Mouse (Mus musculus) MEL (cell line): ENCODE data around the gene Dok4. TPM values are rescaled to one million over a fixed set of nuclear protein-coding genes. Genes with fewer than 3 reads are reported as not detected.
A peak's percentile ranks its signal among the peaks of the same experiment; 100 is the strongest.

Experiments used
- DNase-seq: peaks from one replicate; pipeline ENCODE4 v3.0.0; 2011; ENCODE audit warnings: low read depth, low spot score
- H3K27ac ChIP-seq: 2 replicates; pipeline ENCODE4 v1.5.1; 2012; ENCODE audit warnings: low read depth, mild to moderate bottlenecking, control low read depth, low read length, moderate library complexity; ENCODE audit not compliant: control insufficient read depth
- H3K27me3 ChIP-seq, 2 experiments: fragments of 150-350 bp in 1 of 2; sonication (generic) in 1 of 2; 2 replicates each; pipeline ENCODE4 v1.6.1; 2012; ENCODE audit warnings: low read length in 2 of 2, mild to moderate bottlenecking in 2 of 2, improper control_type of control experiment in 1 of 2, moderate library complexity in 1 of 2; ENCODE audit not compliant: insufficient read depth in 2 of 2, control insufficient read depth in 1 of 2
- H3K36me3 ChIP-seq, 2 experiments: 2 replicates each; pipeline ENCODE4 v1.6.1; 2012 to 2014; ENCODE audit warnings: low read length in 2 of 2, improper control_type of control experiment in 1 of 2, inconsistent platforms in 1 of 2, mild to moderate bottlenecking in 1 of 2; ENCODE audit not compliant: insufficient read depth in 2 of 2, control insufficient read depth in 1 of 2
- H3K4me1 ChIP-seq, 2 experiments: fragments of 150-350 bp in 1 of 2; sonication (generic) in 1 of 2; 2 replicates each; pipeline ENCODE4 v1.6.1; 2012; ENCODE audit warnings: low read length in 2 of 2, improper control_type of control experiment in 1 of 2, mild to moderate bottlenecking in 1 of 2; ENCODE audit not compliant: insufficient read depth in 2 of 2, control insufficient read depth in 1 of 2
- H3K4me3 ChIP-seq, 2 experiments: fragments of 150-350 bp in 1 of 2; sonication (generic) in 1 of 2; 2 replicates each; pipeline ENCODE4 v1.5.1; 2012; ENCODE audit warnings: low read depth in 2 of 2, low read length in 2 of 2, mild to moderate bottlenecking in 2 of 2, moderate library complexity in 2 of 2, control low read depth in 1 of 2, improper control_type of control experiment in 1 of 2; ENCODE audit not compliant: control insufficient read depth in 1 of 2, insufficient read depth in 1 of 2
- H3K79me2 ChIP-seq: 2 replicates; pipeline ENCODE4 v1.6.1; 2012; ENCODE audit warnings: mild to moderate bottlenecking, low read length, moderate library complexity; ENCODE audit not compliant: control insufficient read depth, poor library complexity, insufficient read depth
- H3K9ac ChIP-seq: 2 replicates; pipeline ENCODE4 v1.6.1; 2012; ENCODE audit warnings: low read depth, mild to moderate bottlenecking, control low read depth, low read length, moderate library complexity; ENCODE audit not compliant: control insufficient read depth, poor library complexity, severe bottlenecking
- H3K9me3 ChIP-seq: fragments of 150-350 bp; sonication (generic); replicated peaks from 2 replicates; pipeline ENCODE4 v1.6.1; 2012; ENCODE audit warnings: mild to moderate bottlenecking, low read length, improper control_type of control experiment, moderate library complexity; ENCODE audit not compliant: insufficient read depth
- BHLHE40 ChIP-seq: IDR thresholded peaks from 2 replicates; pipeline ENCODE4 v1.6.1; 2012; ENCODE audit warnings: low read depth, mild to moderate bottlenecking, inconsistent platforms, low read length, improper control_type of control experiment, borderline replicate concordance
- EP300 ChIP-seq, 2 experiments: IDR thresholded peaks; 2 replicates each; pipeline ENCODE4 v1.6.1; 2011; ENCODE audit warnings: improper control_type of control experiment in 2 of 2, low read length in 2 of 2, low read depth in 1 of 2, mild to moderate bottlenecking in 1 of 2
- ETS1 ChIP-seq: IDR thresholded peaks from 2 replicates; pipeline ENCODE4 v1.6.1; 2012; ENCODE audit warnings: low read depth, mild to moderate bottlenecking, inconsistent platforms, low read length, improper control_type of control experiment, moderate library complexity
- HCFC1 ChIP-seq: IDR thresholded peaks from 2 replicates; pipeline ENCODE4 v1.6.1; 2012; ENCODE audit warnings: low read depth, mild to moderate bottlenecking, inconsistent platforms, low read length, improper control_type of control experiment, moderate library complexity
- JUND ChIP-seq: IDR thresholded peaks from 2 replicates; pipeline ENCODE4 v1.6.1; 2011; ENCODE audit warnings: low read depth, mild to moderate bottlenecking, improper control_type of control experiment, low read length
- MAFK ChIP-seq: IDR thresholded peaks from 2 replicates; pipeline ENCODE4 v1.6.1; 2011; ENCODE audit warnings: low read depth, mild to moderate bottlenecking, low read length, improper control_type of control experiment, borderline replicate concordance
- MAX ChIP-seq: IDR thresholded peaks from 2 replicates; pipeline ENCODE4 v1.6.1; 2011; ENCODE audit warnings: low read length, improper control_type of control experiment
- MAZ ChIP-seq: IDR thresholded peaks from 2 replicates; pipeline ENCODE4 v1.6.1; 2012; ENCODE audit warnings: low read depth, mild to moderate bottlenecking, inconsistent platforms, low read length, improper control_type of control experiment
- MEF2A ChIP-seq: IDR thresholded peaks from 2 replicates; pipeline ENCODE4 v1.6.1; 2014; ENCODE audit warnings: low read depth, mild to moderate bottlenecking, inconsistent platforms, low read length, improper control_type of control experiment; ENCODE audit not compliant: poor library complexity, insufficient replicate concordance, severe bottlenecking; ENCODE audit errors: extremely low read depth
- MXI1 ChIP-seq: IDR thresholded peaks from 2 replicates; pipeline ENCODE4 v1.6.1; 2011; ENCODE audit warnings: mild to moderate bottlenecking, low read depth, low read length, improper control_type of control experiment
- MYB ChIP-seq: IDR thresholded peaks from 2 replicates; pipeline ENCODE4 v1.6.1; 2011; ENCODE audit warnings: mild to moderate bottlenecking, low read depth, low read length, improper control_type of control experiment
- MYC ChIP-seq: IDR thresholded peaks from 2 replicates; pipeline ENCODE4 v1.6.1; 2011; ENCODE audit warnings: low read depth, mild to moderate bottlenecking, low read length, improper control_type of control experiment, moderate library complexity
- NELFE ChIP-seq: IDR thresholded peaks from 2 replicates; pipeline ENCODE4 v1.6.1; 2011; ENCODE audit warnings: low read depth, low read length, improper control_type of control experiment
- POLR2AphosphoS5 ChIP-seq: IDR thresholded peaks from 2 replicates; pipeline ENCODE4 v1.6.1; 2012; ENCODE audit warnings: low read depth, borderline replicate concordance, mild to moderate bottlenecking, inconsistent platforms, low read length, moderate library complexity, mixed read lengths
- SMC3 ChIP-seq: IDR thresholded peaks from 2 replicates; pipeline ENCODE4 v1.6.1; 2011; ENCODE audit warnings: low read depth, low read length, improper control_type of control experiment
- TAL1 ChIP-seq: IDR thresholded peaks from 2 replicates; pipeline ENCODE4 v1.6.1; 2012; ENCODE audit warnings: mild to moderate bottlenecking, inconsistent platforms, low read length, moderate library complexity, mixed read lengths
- TBP ChIP-seq: IDR thresholded peaks from 2 replicates; pipeline ENCODE4 v1.8.0; 2011; ENCODE audit warnings: low read depth, low read length, improper control_type of control experiment
- USF1 ChIP-seq: IDR thresholded peaks from 2 replicates; pipeline ENCODE4 v1.6.1; 2014; ENCODE audit warnings: low read depth, mild to moderate bottlenecking, inconsistent platforms, low read length, improper control_type of control experiment, moderate library complexity
- USF2 ChIP-seq, 2 experiments: IDR thresholded peaks; 2 replicates each; pipeline ENCODE4 v1.6.1; 2011 to 2012; ENCODE audit warnings: improper control_type of control experiment in 2 of 2, low read length in 2 of 2, borderline replicate concordance in 1 of 2, inconsistent platforms in 1 of 2, low read depth in 1 of 2, mild to moderate bottlenecking in 1 of 2; ENCODE audit not compliant: insufficient read depth in 1 of 2
- ZC3H11A ChIP-seq: IDR thresholded peaks from 2 replicates; pipeline ENCODE4 v1.6.1; 2012; ENCODE audit warnings: low read depth, mild to moderate bottlenecking, inconsistent platforms, low read length, improper control_type of control experiment
- ZKSCAN1 ChIP-seq: IDR thresholded peaks from 2 replicates; pipeline ENCODE4 v1.6.1; 2012; ENCODE audit warnings: low read depth, mild to moderate bottlenecking, inconsistent platforms, low read length, improper control_type of control experiment, moderate library complexity
- polyA plus RNA-seq, 2 experiments: library from polyadenylated mRNA; stranded (reverse) in 1 of 2; unstranded in 1 of 2; fragments of >175 nt in 1 of 2; fragments of >200 nt in 1 of 2; gene quantifications; 2 replicates each; pipeline versions ENCODE4 v1.2.1 to v1.2.4; 2012; ENCODE audit warnings: low replicate concordance in 2 of 2, low read depth in 1 of 2; ENCODE audit not compliant: insufficient read length in 2 of 2, insufficient read depth in 1 of 2, missing spikeins in 1 of 2
- total RNA-seq: library from RNA; depleted of rRNA; stranded (reverse); fragments of 300-350 nt; gene quantifications from 2 replicates; pipeline ENCODE4 v1.2.3, GENCODE M21; 2012

Dok4 gene
- total and polyA plus RNA-seq, 3 experiments, result 1.5 to 3.2 TPM; not detected in 1

- peak; percentile 34 for DNase-seq
- H3K4me1 ChIP-seq, result peaks cover 0 to 13% of the 10 kb centered on the region in 2 experiments; a peak in 2 of 4 replicates
- peaks cover 0 to 7% of the 10 kb centered on the region in 2 experiments; a peak in 2 of 4 replicates for H3K36me3 ChIP-seq
- no peak overlapping the region for H3K27ac ChIP-seq
- H3K27me3 ChIP-seq, result peaks cover 0 to 2% of the 10 kb centered on the region in 2 experiments; a peak in 3 of 4 replicates
- H3K79me2 ChIP-seq, result no peaks in the 10 kb centered on the region; the same call in 1 of the 2 replicates
- TF ChIP-seq HCFC1, result no peak
- TF ChIP-seq TAL1, result no peak
- TF ChIP-seq ZKSCAN1, result no peak
- no peak for TF ChIP-seq MEF2A
- no peak for TF ChIP-seq JUND
- no peak for TF ChIP-seq ZC3H11A
- no peak for TF ChIP-seq MAX
- TF ChIP-seq SMC3, result no peak
- no peak for TF ChIP-seq MYC
- no peak for TF ChIP-seq EP300 (IDR thresholded peaks at IDR 0.05; ENCODE audit: low read depth in 1 of 2, low read length in 2 of 2)
- TF ChIP-seq TBP, result no peak
- TF ChIP-seq MYB, result no peak
- TF ChIP-seq NELFE, result no peak
- TF ChIP-seq MXI1, result no peak
- TF ChIP-seq MAZ, result no peak
- TF ChIP-seq POLR2AphosphoS5, result no peak
- TF ChIP-seq USF2 (IDR thresholded peaks at IDR 0.05; ENCODE audit: borderline replicate concordance in 1 of 2, insufficient read depth in 1 of 2, low read depth in 1 of 2, low read length in 2 of 2), result no peak
- no peak for TF ChIP-seq ETS1
- no peak for TF ChIP-seq BHLHE40
- no peak overlapping the region for H3K4me3 ChIP-seq
- no peaks in the 10 kb centered on the region for H3K9me3 ChIP-seq
- no peak overlapping the region for H3K9ac ChIP-seq
Measured at GRCm38 (mm10) chr8:94914701-94915101, 38.6 kb upstream of the Dok4 start.

- Histone ChIP-seq H3K79me2 (no peaks in the 10 kb centered on the region; the same call in 1 of the 2 replicates), H3K36me3 (peaks cover 0 to 7% of the 10 kb centered on the region in 2 experiments; a peak in 2 of 4 replicates)
Measured at GRCm38 (mm10) chr8:94914256-94914655, 38.1 kb upstream of the Dok4 start.

More at GRCm38 (mm10) chr8:94914256-94914655, 38.1 kb upstream of the Dok4 start:
- Histone ChIP-seq H3K4me1 (peaks cover 0 to 13% of the 10 kb centered on the region in 2 experiments; a peak in 2 of 4 replicates), H3K9me3 (no peaks in the 10 kb centered on the region), H3K4me3 (no peak overlapping the region), H3K27ac (no peak overlapping the region)
- no peak for DNase-seq
- TF ChIP-seq HCFC1 (no peak), MYC (no peak), MYB (no peak), USF1 (no peak), MAFK (no peak), EP300 (IDR thresholded peaks at IDR 0.05; ENCODE audit: low read depth in 1 of 2, low read length in 2 of 2) (no peak)
- TF ChIP-seq, all 39 proteins: peak for 0
- H3K27me3 ChIP-seq, result peaks cover 0 to 2% of the 10 kb centered on the region in 2 experiments; a peak in 3 of 4 replicates
- no peak overlapping the region for H3K9ac ChIP-seq
